ENCODE assay signal across 27 mouse cellular contexts in the genomic region with DNA sequence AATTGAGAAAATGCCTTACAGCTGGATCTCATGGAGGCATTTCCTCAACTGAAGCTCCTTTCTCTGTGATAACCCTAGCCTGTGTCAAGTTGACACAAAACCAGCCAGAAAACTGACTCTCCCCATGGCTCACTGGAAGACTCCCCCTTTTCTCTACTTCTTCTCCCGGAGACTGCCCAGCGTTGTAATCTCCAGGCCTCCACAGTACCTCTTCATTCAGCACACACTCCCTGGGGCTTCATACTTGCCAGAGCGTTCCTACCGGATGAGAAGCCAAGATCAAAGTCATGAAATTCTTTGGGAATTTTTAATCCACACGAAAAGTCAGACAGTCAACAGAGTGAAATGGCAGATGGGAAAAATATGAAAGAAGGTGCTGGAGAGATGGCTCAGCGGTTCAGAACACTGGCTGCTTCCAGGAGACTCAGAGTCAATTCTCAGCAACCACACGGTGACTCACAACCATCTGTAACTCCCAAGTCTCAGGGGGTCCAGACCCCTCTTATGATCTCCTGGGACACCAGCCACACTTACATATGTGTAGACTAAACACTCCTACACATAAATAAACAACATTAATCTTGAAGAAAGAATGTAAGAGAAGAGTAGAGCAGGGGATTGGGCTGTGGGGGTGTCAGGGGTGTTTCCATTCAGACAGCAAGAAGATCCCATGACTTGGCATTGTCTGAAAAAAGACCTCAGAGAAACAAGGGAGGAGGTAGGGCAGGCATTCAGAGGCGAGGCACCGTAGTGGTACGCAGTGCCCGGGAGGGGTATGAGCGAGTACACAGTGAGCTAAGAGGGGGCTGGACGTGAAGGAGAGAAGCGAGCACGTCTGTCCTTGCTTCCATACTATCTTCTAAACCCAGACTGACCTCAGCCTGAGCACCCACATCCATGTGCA. TPM values are rescaled to one million over a fixed set of nuclear protein-coding genes. Genes with fewer than 3 reads are reported as not detected.
DNase-seq lines count a peak whose midpoint lies in the region; ATAC-seq and TF ChIP-seq lines count a peak whose summit lies in the region.
"Had no signal": no experiment of that assay in that cellular context is flagged by ENCODE, and none has a peak within 500 bp of the region (broad histone marks: within the 10 kb centered on the region; RNA-seq: fewer than 3 reads in every experiment).

No protein-coding gene starts in this region.

- TF ChIP-seq CTCF in gastrocnemius, adult 2 months (IDR thresholded peaks at IDR 0.05), result no peak
- no peak for TF ChIP-seq CTCF in CH12.LX (conservative IDR thresholded peaks at IDR 0.05 in 1 of 2, IDR thresholded peaks at IDR 0.05 in 1 of 2; ENCODE audit: low read depth in 2 of 2, low read length in 2 of 2)

- in situ Hi-C loops in CH12.LX (cut with MboI; ENCODE audit: low pct_ligation_motif_present, low pct_unique_long_range_greater_than_20kb, low sequenced_read_pairs), result loop anchor here (10.0 to 25.0 kb wide), 4 partner anchors 51 to 479 kb away; no protein-coding TSS in a partner anchor

- dilution Hi-C loops in CH12.LX (cut with MboI; ENCODE audit: extremely low pct_ligation_motif_present, extremely low pct_unique_long_range_greater_than_20kb, low sequenced_read_pairs), result no loop called here

- peak; percentile 80 for ATAC-seq in lung, embryonic 15.5 days (ENCODE audit: borderline replicate concordance, extremely low read depth, low FRiP score, low TSS enrichment)
- peak; percentile 24; the same call in 1 of the 2 replicates for ATAC-seq in embryonic facial prominence, embryonic 14.5 days (ENCODE audit: low read depth)
- ATAC-seq: forebrain, embryonic 15.5 days had no signal

- TF ChIP-seq POLR2A in CH12.LX (IDR thresholded peaks at IDR 0.05; ENCODE audit: low read depth, low read length), result no peak; the same call in none of the 2 replicates

- H3K4me1 ChIP-seq in lung, embryonic 15.5 days, result peaks cover 14% of the 10 kb centered on the region
- H3K4me1 ChIP-seq in CH12.LX (ENCODE audit: control insufficient read depth in 1 of 2, insufficient read depth in 2 of 2), result peaks cover 38 to 82% of the 10 kb centered on the region in 2 experiments
- no peaks in the 10 kb centered on the region for H3K4me1 ChIP-seq in embryonic facial prominence, embryonic 14.5 days (ENCODE audit: control insufficient read depth, insufficient read depth, low read length)
- H3K4me1 ChIP-seq: forebrain, embryonic 10.5 days; forebrain, embryonic 15.5 days; hindbrain, embryonic 15.5 days; limb, embryonic 12.5 days; liver, embryonic 15.5 days had no signal

- H3K9ac ChIP-seq in lung, embryonic 15.5 days, result no peak overlapping the region
- H3K9ac ChIP-seq in CH12.LX (ENCODE audit: insufficient read depth, low read depth), result peak overlapping the region; percentile 14; the same call in 1 of the 2 replicates
- H3K9ac ChIP-seq in embryonic facial prominence, embryonic 14.5 days (ENCODE audit: low read depth, low read length), result no peak overlapping the region
- H3K9ac ChIP-seq: forebrain, embryonic 15.5 days; hindbrain, embryonic 15.5 days; limb, embryonic 12.5 days; liver, embryonic 15.5 days; neural tube, embryonic 15.5 days had no signal

- H3K4me2 ChIP-seq in lung, embryonic 15.5 days, result no peak overlapping the region
- peak overlapping the region; percentile 23 for H3K4me2 ChIP-seq in CH12.LX (ENCODE audit: insufficient read depth, low read depth, poor library complexity, severe bottlenecking)
- no peak overlapping the region for H3K4me2 ChIP-seq in embryonic facial prominence, embryonic 14.5 days (ENCODE audit: low read depth, low read length)
- H3K4me2 ChIP-seq: forebrain, embryonic 15.5 days; hindbrain, embryonic 15.5 days; limb, embryonic 12.5 days; liver, embryonic 15.5 days; neural tube, embryonic 15.5 days had no signal

- peak overlapping the region; percentile 28; the same call in 1 of the 2 replicates for H3K27ac ChIP-seq in gastrocnemius, adult 2 months
- peak overlapping the region; percentile 55 for H3K27ac ChIP-seq in lung, embryonic 15.5 days
- H3K27ac ChIP-seq in CH12.LX (ENCODE audit: insufficient read depth, low read depth), result peak overlapping the region; percentile 77
- H3K27ac ChIP-seq in embryonic facial prominence, embryonic 14.5 days (replicated peaks; ENCODE audit: low read depth, low read length), result no peak overlapping the region
- H3K27ac ChIP-seq: forebrain, embryonic 10.5 days; forebrain, embryonic 15.5 days; hindbrain, embryonic 10.5 days; hindbrain, embryonic 15.5 days; limb, embryonic 12.5 days; liver, embryonic 15.5 days; neural tube, embryonic 15.5 days had no signal

- intact Hi-C loops in gastrocnemius, adult 2 months (cut with DNase I), result no loop called here

- no peak for DNase-seq in gastrocnemius, adult 2 months
- DNase-seq in gastrocnemius, adult 18-20 months (ENCODE audit: low spot score), result no peak
- DNase-seq in lung, postnatal 25 days (ENCODE audit: low spot score), result no peak
- DNase-seq in CH12.LX (ENCODE audit: extremely low read depth), result peak; percentile 45
- DNase-seq in embryonic facial prominence, embryonic 14.5 days (ENCODE audit: low spot score), result no peak
- DNase-seq in c-Kit-positive CD71-positive TER-119-positive erythroid progenitor cells, embryonic 14.5 days (ENCODE audit: low spot score), result no peak
- DNase-seq: adrenal gland, adult 2 months; adrenal gland, postnatal 36 days; cerebellum, adult 2 months; cerebellum, postnatal 14 days; heart, postnatal 14 days; kidney, adult 8-10 months; kidney, postnatal 10 days; layer of hippocampus, adult 9-11 months; lung, postnatal 14 days; midbrain, embryonic 14.5 days; retina, postnatal 1 day; right cerebral cortex, postnatal 14 days; thymus, postnatal 14 days had no signal

- no peaks in the 10 kb centered on the region for H3K79me2 ChIP-seq in CH12.LX (replicated peaks; ENCODE audit: control insufficient read depth, extremely low read depth, insufficient read depth, poor library complexity, severe bottlenecking)

- peak; percentile 62 for TF ChIP-seq EP300 in CH12.LX (IDR thresholded peaks at IDR 0.05; ENCODE audit: low read length)

- no peak for TF ChIP-seq RAD21 in CH12.LX (IDR thresholded peaks at IDR 0.05; ENCODE audit: low read depth, low read length)

- no peak overlapping the region for H3K4me3 ChIP-seq in gastrocnemius, adult 2 months
- no peak overlapping the region for H3K4me3 ChIP-seq in lung, embryonic 15.5 days
- peak overlapping the region in 1 of 3 experiments; percentile 1 for H3K4me3 ChIP-seq in CH12.LX (replicated peaks in 1 of 3; ENCODE audit: low read depth in 2 of 3, low read length in 2 of 3, poor library complexity in 1 of 3)
- H3K4me3 ChIP-seq in embryonic facial prominence, embryonic 14.5 days (ENCODE audit: low read depth, low read length), result no peak overlapping the region
- H3K4me3 ChIP-seq: forebrain, embryonic 10.5 days; forebrain, embryonic 15.5 days; hindbrain, embryonic 10.5 days; hindbrain, embryonic 15.5 days; limb, embryonic 12.5 days; liver, embryonic 15.5 days; neural tube, embryonic 15.5 days had no signal

- H3K9me3 ChIP-seq in lung, embryonic 15.5 days, result no peaks in the 10 kb centered on the region
- H3K9me3 ChIP-seq in CH12.LX (replicated peaks; ENCODE audit: low read length), result no peaks in the 10 kb centered on the region
- H3K9me3 ChIP-seq in embryonic facial prominence, embryonic 14.5 days (ENCODE audit: control insufficient read depth, low read length), result no peaks in the 10 kb centered on the region
- H3K9me3 ChIP-seq: forebrain, embryonic 10.5 days; forebrain, embryonic 15.5 days; hindbrain, embryonic 10.5 days; hindbrain, embryonic 15.5 days; limb, embryonic 12.5 days; liver, embryonic 15.5 days; neural tube, embryonic 15.5 days had no signal

- H3K27me3 ChIP-seq in lung, embryonic 15.5 days, result no peaks in the 10 kb centered on the region
- H3K27me3 ChIP-seq in CH12.LX (replicated peaks), result no peaks in the 10 kb centered on the region
- H3K27me3 ChIP-seq in embryonic facial prominence, embryonic 14.5 days (replicated peaks; ENCODE audit: control insufficient read depth, insufficient read depth, low read length), result no peaks in the 10 kb centered on the region
- H3K27me3 ChIP-seq: forebrain, embryonic 15.5 days; hindbrain, embryonic 15.5 days; limb, embryonic 12.5 days; liver, embryonic 15.5 days; neural tube, embryonic 15.5 days had no signal

- 56% methylated on average over 15 of the region's 15 CpGs for WGBS in lung, embryonic 15.5 days
- 67% methylated on average over 15 of the region's 15 CpGs for WGBS in embryonic facial prominence, embryonic 14.5 days

- H3K36me3 ChIP-seq in lung, embryonic 15.5 days, result no peaks in the 10 kb centered on the region; the same call in 1 of the 2 replicates
- peaks cover 4 to 25% of the 10 kb centered on the region in 2 experiments for H3K36me3 ChIP-seq in CH12.LX (replicated peaks in 1 of 2; ENCODE audit: control insufficient read depth in 1 of 2, insufficient read depth in 1 of 2, low read length in 1 of 2)
- H3K36me3 ChIP-seq in embryonic facial prominence, embryonic 14.5 days (ENCODE audit: control insufficient read depth, insufficient read depth, low read length), result no peaks in the 10 kb centered on the region
- H3K36me3 ChIP-seq: forebrain, embryonic 15.5 days; hindbrain, embryonic 15.5 days; liver, embryonic 15.5 days had no signal

TF ChIP-seq in CH12.LX, 34 proteins besides CTCF, POLR2A, EP300 and RAD21 (continues in another document):
- TF ChIP-seq MXI1 (IDR thresholded peaks at IDR 0.05; ENCODE audit: low read depth, low read length) (0 out of 2 replicates have a peak, but pooled peaks have one; percentile 7), IRF4 (IDR thresholded peaks at IDR 0.05; ENCODE audit: low read depth, low read length) (0 out of 2 replicates have a peak, but pooled peaks have one; percentile 14), MAFK (IDR thresholded peaks at IDR 0.05; ENCODE audit: insufficient replicate concordance, low read length) (peak; percentile 5; the same call in 1 of the 2 replicates), BHLHE40 (IDR thresholded peaks at IDR 0.05; ENCODE audit: low read depth, low read length) (no peak), ELF1 (IDR thresholded peaks at IDR 0.05; ENCODE audit: low read depth, low read length) (no peak; the same call in 1 of the 2 replicates), USF1 (IDR thresholded peaks at IDR 0.05; ENCODE audit: low read depth, low read length) (no peak), E2F4 (IDR thresholded peaks at IDR 0.05; ENCODE audit: insufficient replicate concordance, low read depth, low read length) (no peak), SIN3A (IDR thresholded peaks at IDR 0.05; ENCODE audit: low read length) (no peak; the same call in 1 of the 2 replicates), TCF12 (IDR thresholded peaks at IDR 0.05; ENCODE audit: low read depth, low read length) (no peak), POLR2AphosphoS2 (IDR thresholded peaks at IDR 0.05; ENCODE audit: low read depth, low read length) (no peak)

RNA-seq across cellular contexts. Expression of gene Ppa2, which starts 23.6 kb away (rescaled TPM):
- 10 to 100 TPM; 43.7 to 59.7 TPM for total RNA-seq in gastrocnemius, adult 2 months (2021)
- total RNA-seq in gastrocnemius, adult 18-20 months (2021), result 10 to 100 TPM; 51.3 to 55.5 TPM
- 116 and 118 TPM in 2 replicates for polyA plus RNA-seq in lung, embryonic 15.5 days (2015; fragmentation: Nextera tagmentation; extraction: Ambion mirVana)
- total RNA-seq in CH12.LX (2012; rRNA removed) (129 and 132 TPM in 2 replicates), CH12.LX (2014; rRNA removed) (119 and 145 TPM in 2 replicates)
- polyA plus RNA-seq in CH12.LX (2012; ENCODE audit: insufficient read length, low read depth), result 98.3 and 101 TPM in 2 replicates
- 78.0 and 91.0 TPM in 2 replicates for polyA plus RNA-seq in embryonic facial prominence, embryonic 14.5 days (2014; fragmentation: Nextera tagmentation; extraction: Ambion mirVana)
